Mouse (Mus musculus) right cerebral cortex, postnatal 4 days (tissue): Measurements from ENCODE around the gene Dmpk.

ENCODE experiments used
- DNase-seq: peaks from one replicate; pipeline ENCODE4 v3.0.0-alpha.2; 2022

Dmpk gene

DNA sequence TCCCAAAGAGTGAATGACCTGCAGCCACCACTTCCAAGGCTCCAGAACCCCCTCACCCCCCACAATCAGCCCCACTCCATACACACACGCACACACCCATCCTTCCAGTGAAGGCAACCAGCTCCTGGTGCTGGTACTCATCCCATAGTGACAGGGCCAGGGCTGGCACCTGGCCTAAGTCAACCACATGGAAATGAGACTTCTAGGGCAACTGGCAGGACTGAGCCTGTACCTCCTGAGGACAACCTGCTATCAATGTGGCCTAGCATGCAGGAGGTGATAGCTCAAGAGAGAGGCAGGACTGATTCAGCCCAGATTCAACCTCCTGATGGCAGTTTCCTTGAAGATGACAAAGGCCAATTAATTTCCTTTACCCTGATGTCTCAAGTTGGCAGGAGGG, 16.6 kb downstream of the Dmpk start:
- no peak for DNase-seq

DNA sequence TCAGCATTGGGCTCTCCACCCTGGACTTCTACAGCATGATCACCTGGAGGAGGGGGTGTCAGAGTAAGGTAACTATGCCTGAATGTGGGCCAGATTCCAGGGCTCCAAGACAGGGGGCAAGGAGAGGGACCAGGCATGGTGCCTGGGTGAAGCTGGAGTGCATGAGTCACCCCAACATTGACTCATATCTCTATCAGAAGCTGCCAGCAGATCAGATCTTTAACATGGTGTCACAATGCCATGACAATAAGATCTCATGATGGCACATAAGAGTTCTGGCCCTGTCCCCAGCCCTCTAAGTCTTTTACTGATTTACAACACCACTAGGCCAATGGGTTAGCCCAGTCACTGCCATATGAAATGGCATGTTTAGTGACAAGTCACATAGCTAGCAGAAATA, 20.1 kb downstream of the Dmpk start:
- no peak for DNase-seq

DNA sequence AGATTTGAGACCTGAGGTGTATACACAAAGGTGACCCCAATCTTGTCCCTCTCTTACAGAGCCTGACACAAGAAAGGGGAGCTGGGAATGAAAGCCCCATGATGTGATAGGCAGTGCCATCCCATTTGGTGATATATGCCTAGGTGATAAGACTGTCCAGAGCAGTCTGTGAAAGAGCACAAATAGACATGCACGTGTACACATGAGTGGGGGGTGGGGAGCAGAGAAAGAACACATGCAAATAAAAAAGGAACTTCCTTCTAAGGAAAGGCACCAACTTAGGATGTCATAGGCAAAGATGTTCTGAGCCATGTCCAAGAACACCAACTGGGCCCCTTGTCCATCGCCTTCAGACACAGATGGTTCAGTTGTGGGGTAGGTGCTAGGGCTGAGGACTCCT, 20.8 kb downstream of the Dmpk start:
- no peak for DNase-seq

DNA sequence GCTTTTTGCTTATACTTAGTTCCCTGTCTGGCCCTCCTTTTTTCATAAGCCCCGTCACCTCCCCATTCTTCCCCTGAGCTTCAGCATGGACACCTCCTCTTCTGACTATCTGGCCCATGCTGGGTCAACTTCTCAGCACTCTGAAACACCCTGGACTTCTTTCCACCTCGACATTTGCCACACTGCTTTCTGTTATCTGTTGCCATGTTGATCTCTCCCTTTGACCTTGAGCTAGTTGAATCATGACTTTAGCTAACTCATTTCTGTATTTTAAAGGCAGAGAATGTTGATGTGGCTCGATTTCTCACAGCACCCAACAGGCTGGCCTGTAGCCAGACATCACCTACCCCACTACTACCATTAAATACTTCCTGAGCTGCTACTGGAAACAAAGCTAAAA, 23.8 kb downstream of the Dmpk start:
- no peak for DNase-seq

DNA sequence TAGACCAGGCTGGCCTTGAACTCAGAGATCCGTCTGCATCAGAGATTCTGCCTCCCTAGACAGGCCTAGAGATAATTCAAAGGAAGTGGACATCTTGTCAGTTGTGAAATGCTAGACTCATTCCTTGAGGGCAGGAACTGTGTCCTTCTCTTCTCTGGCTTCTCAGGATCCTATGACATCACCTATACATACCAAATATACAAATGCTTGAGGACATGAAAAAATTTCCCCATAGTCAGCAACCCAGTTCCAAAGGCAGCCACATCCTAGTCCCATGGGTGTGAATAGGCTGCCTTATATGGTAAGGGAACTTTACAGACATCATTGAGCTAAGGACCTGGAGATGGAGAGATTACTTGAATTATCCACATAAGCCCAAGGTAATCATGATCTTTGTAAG, 25.9 kb downstream of the Dmpk start:
- no peak for DNase-seq

DNA sequence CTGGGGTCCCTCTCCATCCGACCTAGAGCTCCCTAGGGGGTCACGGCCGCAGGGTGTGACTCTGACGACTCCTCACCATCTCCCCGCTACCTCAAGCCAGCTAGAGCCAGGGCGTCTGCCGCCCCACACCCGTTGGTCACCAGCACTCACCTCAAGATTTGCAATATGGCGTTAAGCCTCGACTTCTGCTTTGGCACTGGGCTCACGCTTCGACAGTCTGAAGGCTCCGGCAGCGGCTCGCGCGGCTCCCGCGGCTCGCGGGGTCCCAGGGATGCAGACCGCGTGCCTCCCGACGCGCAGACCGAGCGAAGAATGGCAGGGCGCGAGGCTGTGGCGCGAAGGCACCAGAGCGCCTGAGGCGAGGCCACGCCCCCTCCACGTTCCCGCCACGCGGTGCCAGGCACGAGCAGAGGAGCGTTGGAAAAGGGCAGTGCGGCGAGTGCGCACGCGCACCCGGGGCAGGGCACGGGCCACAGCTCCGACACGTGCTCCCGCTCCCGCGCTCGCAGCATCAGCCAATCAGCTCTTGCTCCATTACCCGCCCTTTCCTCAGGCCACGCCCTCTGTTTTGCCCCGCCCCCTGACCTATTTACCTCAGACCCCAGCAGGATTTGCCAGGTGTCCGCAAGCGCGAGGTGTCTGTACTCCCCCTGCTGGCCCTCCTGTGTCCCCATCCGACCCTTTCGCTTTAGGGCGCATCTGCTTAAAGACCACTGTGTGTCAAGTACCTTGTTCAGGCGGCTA, 34.6 kb downstream of the Dmpk start, which contains the start of gene Gm4969:
Gm4969 (minus strand) TSS at position 341 of the 744 bp plus-strand sequence.
- peak; percentile 81 for DNase-seq

DNA sequence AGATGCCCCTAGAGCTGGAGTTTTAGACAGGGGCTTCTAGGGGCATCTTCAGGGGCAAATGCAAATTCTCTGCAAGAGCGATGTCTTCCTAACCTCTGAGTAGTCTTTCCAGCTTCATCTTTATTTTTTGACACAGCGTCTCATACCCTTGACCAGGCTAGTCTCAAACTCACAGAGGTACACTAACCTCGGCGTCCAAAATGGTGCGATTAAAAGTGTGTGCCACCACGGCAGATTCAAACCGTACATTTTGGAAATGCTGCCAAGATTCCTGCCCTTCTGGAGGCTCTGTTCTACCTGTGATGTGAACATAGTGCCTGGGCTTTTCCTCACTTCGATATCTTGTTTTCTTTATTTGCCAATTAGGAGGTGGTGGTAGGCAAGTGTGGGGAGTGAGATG, 35.4 kb downstream of the Dmpk start:
- no peak for DNase-seq

DNA sequence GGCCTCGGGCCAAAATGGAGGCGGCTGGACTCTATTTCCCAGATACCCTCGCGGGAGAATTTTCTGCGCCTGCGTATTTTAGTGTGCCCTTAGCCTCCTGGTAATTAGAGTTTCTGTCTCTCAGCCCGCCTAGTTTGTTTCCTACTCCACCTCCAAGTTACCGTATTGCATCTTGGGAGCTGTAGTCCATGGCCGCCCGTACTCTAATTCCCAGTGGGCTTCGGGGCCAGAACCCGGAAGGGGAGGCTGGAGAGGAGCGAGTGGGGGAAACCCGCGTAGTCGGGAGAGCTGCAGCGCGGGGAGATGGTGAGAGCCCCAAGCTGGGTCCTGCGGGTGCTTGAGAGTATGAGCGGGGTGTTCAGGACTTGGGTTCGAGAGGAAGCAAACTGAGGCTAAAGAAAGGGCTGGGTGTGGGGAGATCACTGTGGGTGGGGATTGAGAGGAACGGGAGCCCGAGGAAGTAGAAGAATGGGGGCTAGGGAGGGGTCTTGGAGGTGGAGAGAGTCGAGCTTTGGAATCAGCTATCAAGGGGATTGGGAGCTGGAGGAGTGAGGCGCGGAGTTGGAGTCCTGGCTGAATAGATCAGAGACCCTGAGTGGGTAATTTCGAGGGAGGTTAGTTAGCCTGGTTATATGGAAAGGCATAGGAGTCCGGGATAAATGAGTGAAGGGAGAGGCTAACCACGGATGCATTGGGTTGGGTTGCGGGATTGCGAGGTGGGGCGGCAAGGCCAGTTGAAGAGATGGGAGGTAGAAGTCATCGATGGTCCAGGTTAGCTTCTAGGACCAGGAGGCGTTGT, 36.2 kb downstream of the Dmpk start, which contains the start of gene Fbxo46:
Fbxo46 (plus strand) TSS at position 229 of the 799 bp plus-strand sequence.
- peak; percentile 85 for DNase-seq

DNA sequence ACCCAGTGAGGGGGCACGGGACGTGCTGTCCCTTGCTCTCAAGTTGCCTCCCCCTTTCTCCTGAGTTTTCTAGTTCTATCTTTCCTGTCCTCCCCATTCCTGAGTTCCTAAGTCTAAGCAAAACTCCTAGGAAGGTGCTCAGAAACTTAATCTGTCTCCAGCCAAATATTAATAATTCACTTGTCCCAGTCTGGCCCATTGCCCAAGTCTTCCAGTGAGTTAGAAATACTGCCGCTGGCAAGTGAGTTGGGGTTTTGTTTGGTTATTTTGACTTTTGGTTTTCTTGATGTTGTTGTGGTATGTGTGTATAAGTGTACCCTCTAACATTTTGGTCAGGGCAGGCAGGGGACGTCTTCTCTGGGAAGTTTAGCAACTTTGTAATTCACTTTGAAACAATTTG, 38.0 kb downstream of the Dmpk start:
- DNase-seq: no peak

DNA sequence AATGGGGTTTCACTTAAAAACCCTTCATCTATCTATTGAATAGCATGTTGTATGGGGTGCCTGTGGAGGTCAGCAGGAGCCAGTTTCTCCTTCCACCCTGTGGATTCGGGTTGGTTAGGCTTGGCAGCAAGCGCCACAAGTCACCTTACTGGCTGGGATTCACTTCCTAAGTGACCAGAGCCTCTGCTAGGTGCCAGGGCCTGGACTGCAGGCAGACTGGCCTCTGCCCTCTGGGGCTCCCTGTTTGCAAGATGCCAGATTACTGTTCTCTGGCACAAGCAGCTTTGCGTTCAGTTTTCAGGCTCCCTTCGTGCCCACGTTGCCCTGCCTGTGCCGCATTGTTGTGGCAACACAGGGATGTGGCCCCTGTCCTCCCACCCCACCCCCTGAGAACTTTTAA, 41.1 kb downstream of the Dmpk start:
- DNase-seq: no peak

DNA sequence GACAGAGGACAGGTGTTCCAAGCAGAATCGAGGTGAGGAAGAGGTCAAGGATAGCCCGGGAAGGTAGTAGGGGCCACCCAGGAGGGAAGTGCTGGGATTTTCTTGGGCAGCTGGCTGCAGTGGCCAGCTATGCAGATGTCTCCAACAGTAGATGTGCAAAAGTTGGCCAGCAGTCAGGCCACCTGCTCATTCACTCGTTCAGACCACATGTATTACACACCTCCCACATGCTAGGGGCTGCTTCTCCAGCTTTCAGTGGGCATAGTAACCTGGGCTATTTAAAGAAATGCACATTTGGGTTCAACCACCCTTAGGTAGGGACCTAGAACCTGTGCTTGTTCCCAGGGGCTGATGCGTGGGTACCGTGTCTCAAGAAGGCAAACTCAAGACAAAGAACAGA, 44.1 kb downstream of the Dmpk start:
- DNase-seq: no peak

DNA sequence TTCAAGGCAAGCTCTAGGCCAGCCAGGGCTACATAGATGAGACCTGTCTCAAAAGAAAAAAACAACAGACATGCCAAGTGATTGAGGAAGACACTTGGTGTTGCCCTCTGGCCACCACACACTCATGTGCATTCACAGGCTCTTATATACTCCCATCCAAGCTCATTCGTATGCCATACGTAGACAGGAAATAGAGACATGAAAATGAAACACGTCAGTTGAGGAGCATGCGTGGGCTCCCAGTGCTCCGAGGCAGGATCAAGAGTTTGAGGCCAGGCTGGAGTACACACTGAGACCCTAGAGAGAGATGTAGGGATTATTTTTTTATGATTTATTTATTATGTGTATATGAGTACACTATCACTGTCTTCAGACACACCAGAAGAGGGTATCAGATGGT, 45.7 kb downstream of the Dmpk start:
- DNase-seq: no peak

DNA sequence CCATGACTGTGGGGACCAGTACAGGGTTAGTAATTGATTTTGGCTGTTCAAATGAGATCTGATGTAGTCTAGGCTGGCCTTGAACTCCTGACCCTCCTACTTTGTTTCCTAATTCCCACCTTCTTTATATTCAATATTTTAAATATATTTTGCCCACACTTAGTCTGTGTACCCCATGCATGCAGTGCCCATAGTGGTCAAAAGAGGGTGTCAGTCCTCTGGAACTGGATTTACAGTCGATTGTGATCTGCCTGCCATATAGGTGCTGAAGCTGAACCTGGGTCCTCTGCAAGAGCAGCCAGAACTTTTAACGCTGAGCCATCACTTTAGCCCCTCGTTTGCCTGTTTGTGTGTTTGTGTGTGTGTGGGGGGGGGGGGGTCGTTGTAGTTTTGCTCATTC, 47.0 kb downstream of the Dmpk start:
- no peak for DNase-seq

DNA sequence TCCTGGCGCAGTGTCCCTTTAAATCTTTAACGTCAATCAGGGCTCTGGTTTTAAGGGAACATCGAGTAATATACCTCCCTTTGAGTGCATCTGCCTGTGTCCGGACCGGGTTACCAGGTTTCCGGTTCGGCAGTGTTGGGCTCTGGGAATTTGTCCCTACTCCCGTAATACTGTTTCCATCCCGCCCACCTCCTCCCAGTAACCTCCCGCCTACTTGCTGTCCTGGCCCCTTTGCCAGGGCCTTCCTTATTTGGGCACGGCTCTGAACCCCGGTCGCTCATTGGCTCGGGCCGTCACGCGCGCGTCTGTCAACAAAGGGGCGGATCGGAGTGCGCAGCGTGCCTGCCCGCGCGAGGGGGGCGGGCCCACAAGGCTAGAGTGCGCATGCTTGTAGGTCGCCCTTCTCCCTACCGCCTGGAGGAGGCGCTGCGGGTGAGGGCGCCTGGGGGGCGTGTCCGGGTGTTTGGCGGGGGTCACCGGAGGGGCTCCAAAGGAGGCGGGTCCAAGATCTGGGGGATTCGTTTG, 47.7 kb downstream of the Dmpk start:
- DNase-seq: peak; percentile 96

DNA sequence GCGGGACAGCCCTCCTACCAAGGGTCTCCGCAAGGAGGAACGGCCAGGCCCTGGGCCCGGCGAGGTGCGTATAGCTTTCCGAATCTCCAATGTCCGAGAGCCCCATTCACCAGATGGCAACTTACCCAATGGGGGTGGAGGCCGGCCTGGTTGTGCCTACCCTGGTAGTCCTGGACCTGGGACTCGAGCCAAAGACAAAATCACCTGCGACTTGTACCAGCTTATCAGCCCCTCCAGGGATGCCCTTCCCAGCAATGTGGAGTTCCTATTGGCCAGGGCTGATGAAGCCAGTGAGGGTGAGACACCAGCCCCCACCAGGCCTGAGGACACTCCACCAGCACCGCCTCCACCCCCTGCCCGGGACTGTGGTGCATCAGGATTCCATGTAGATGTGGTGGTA, 52.5 kb downstream of the Dmpk start:
- no peak for DNase-seq

DNA sequence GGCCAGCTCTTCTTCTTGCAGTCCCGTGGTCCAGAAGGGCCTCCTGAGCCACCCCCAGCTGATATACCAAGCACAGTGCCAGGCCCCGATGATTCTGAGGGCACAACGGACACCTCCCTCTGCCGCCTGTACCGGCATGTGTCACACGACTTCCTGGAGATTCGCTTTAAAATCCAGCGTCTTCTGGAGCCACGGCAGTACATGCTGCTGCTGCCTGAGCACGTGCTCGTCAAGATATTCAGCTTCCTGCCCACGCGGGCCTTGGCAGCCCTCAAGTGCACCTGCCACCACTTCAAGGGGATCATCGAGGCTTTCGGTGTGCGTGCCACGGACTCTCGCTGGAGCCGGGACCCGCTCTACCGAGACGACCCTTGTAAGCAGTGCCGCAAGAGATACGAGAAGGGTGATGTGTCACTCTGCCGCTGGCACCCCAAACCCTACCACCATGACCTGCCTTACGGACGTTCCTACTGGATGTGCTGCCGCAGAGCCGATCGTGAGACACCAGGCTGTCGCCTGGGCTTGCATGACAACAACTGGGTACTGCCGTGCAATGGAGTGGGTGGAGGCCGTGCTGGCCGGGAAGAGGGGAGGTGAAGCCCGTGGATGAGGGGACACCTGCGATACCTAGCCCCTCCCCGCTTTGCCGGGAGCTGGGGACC, 53.2 kb downstream of the Dmpk start:
- DNase-seq: no peak

DNA sequence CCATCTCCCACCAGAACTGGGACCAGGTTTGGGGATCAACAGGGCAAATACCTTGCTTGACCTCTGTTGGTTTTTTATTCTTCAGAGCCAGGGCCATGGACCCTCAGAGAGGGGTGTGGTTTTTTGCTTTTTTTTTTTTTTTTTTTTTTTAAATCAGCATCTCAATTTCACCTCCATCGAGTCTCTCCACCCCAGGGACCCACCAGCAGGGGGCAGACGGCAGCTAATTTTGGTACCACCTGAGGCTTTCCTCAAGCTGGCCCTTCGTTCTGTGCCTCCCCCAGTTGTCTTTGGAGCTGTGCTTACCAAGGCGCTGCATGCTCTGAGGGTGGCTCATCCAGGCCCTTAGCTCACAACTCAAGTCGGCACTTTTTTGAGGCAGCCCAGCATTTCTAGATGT, 53.7 kb downstream of the Dmpk start:
- peak; percentile 79 for DNase-seq
